Mouse (Mus musculus): Measurements from ENCODE around the gene Usp12. TPM values are rescaled to one million over a fixed set of nuclear protein-coding genes. Genes with fewer than 3 reads are reported as not detected.

Usp12 gene
- polyA plus RNA-seq, 1 experiment from 2014 or later: 15.2 TPM

GRCm38 (mm10) chr5:146703710-146704121 lies 91.1 kb downstream of the Usp12 start:
- Histone ChIP-seq H3K4me3 (no peak overlapping the region), H3K27ac (no peak overlapping the region), H3K4me2 (no peak overlapping the region), H3K27me3 (0 out of 2 replicates have a peak, but pooled peaks cover 2% of the 10 kb centered on the region), H3K9me3 (no peaks in the 10 kb centered on the region), H3K4me1 (replicated peaks) (peaks cover 5% of the 10 kb centered on the region), H3K36me3 (no peaks in the 10 kb centered on the region), H3K9ac (no peak overlapping the region)
- WGBS: 85% methylated on average over 8 of the region's 8 CpGs
- ATAC-seq (ENCODE audit: low FRiP score): no peak

DNA sequence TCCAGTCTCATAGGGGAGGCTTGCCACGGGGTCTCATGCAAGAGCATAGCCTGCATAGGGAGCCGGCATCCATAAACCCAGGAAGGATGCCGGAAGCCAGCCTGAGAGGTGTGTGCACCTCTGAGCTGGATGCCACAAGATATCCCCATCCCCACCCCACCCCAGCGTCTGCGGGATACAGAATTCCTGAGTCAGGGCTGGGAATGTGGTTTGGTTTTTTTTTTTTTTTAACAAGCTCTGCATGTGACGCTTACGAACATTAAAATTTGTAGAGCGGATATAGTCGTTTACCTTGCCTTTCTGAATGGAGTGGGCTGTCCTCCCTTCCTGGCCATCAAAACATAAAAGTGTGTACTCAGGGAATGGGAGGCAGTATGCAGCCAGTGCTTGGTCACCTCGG lies 94.7 kb downstream of the Usp12 start:
- no peak overlapping the region for H3K27ac ChIP-seq

DNA sequence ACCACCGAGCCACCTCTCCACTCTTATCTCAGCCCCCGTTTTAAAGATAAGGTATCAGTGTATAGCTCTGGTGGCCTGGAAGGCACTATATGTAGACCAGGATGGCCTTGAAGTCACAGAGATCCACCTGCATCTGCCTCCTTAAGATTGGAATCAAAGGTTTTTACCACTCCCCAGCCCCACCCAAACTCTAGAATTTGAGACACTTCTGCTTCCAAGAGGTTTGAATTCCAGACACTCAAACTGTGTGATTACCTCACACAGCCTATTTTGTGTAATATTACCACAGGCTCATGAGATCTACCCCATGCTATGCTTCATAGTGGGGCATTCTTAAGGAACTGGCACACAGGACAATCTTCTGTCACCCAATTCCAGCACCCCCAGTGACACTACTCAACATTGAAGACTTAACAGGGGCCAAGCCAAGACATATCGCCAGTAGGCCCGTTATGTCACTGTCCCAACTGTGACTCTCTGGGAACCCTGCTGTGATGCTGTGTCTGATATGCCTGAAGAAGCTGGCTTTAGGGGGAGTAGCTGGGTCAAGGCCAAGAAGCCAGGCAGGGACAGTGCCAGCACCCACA lies 95.3 kb downstream of the Usp12 start:
- no peak for ATAC-seq (ENCODE audit: low FRiP score)
- Histone ChIP-seq H3K36me3 (no peaks in the 10 kb centered on the region), H3K27ac (no peak overlapping the region), H3K9ac (no peak overlapping the region), H3K4me1 (replicated peaks) (no peaks in the 10 kb centered on the region), H3K27me3 (0 out of 2 replicates have a peak, but pooled peaks cover 2% of the 10 kb centered on the region), H3K4me3 (no peak overlapping the region), H3K9me3 (no peaks in the 10 kb centered on the region), H3K4me2 (no peak overlapping the region)
- 88% methylated on average over 4 of the region's 4 CpGs for WGBS

More for the DNA sequence above, 94.7 kb downstream of the Usp12 start:
- H3K9me3 ChIP-seq: no peaks in the 10 kb centered on the region
- H3K4me3 ChIP-seq: no peak overlapping the region
- no peak overlapping the region for H3K9ac ChIP-seq
- ATAC-seq (ENCODE audit: low FRiP score): no peak
- 0 out of 2 replicates have a peak, but pooled peaks cover 2% of the 10 kb centered on the region for H3K27me3 ChIP-seq
- no peaks in the 10 kb centered on the region for H3K4me1 ChIP-seq (replicated peaks)
- no peaks in the 10 kb centered on the region for H3K36me3 ChIP-seq
- H3K4me2 ChIP-seq: no peak overlapping the region
- WGBS: 85% methylated on average over 10 of the region's 10 CpGs

GRCm38 (mm10) chr5:146695543-146695942 lies 99.3 kb downstream of the Usp12 start:
- Histone ChIP-seq H3K27me3 (0 out of 2 replicates have a peak, but pooled peaks cover 2% of the 10 kb centered on the region), H3K9ac (no peak overlapping the region), H3K4me3 (no peak overlapping the region), H3K4me1 (replicated peaks) (peaks cover 9% of the 10 kb centered on the region), H3K36me3 (no peaks in the 10 kb centered on the region), H3K27ac (no peak overlapping the region), H3K4me2 (no peak overlapping the region), H3K9me3 (no peaks in the 10 kb centered on the region)
- 73% methylated on average over 5 of the region's 5 CpGs for WGBS
- ATAC-seq (ENCODE audit: low FRiP score): no peak

GRCm38 (mm10) chr5:146692976-146693361 lies 101.8 kb downstream of the Usp12 start:
- Histone ChIP-seq H3K27me3 (no peaks in the 10 kb centered on the region), H3K27ac (no peak overlapping the region), H3K36me3 (no peaks in the 10 kb centered on the region), H3K4me2 (no peak overlapping the region), H3K4me3 (no peak overlapping the region), H3K4me1 (replicated peaks) (peaks cover 9% of the 10 kb centered on the region), H3K9ac (no peak overlapping the region), H3K9me3 (no peaks in the 10 kb centered on the region)
- WGBS: 84% methylated on average over 5 of the region's 5 CpGs
- ATAC-seq (ENCODE audit: low FRiP score): no peak

- Histone ChIP-seq H3K27me3 (no peaks in the 10 kb centered on the region), H3K4me1 (replicated peaks) (peaks cover 9% of the 10 kb centered on the region), H3K9ac (no peak overlapping the region), H3K9me3 (no peaks in the 10 kb centered on the region), H3K4me2 (no peak overlapping the region), H3K27ac (0 out of 2 replicates have a peak overlapping the region, but pooled peaks have one; percentile 4), H3K36me3 (no peaks in the 10 kb centered on the region), H3K4me3 (no peak overlapping the region)
- 40% methylated on average over 7 of the region's 7 CpGs for WGBS
- no peak for ATAC-seq (ENCODE audit: low FRiP score)
These were observed 102.3 kb downstream of the Usp12 start for GRCm38 (mm10) chr5:146692361-146692975.

GRCm38 (mm10) chr5:146691745-146692144 lies 103.1 kb downstream of the Usp12 start:
- H3K27me3 ChIP-seq: no peaks in the 10 kb centered on the region
- H3K4me1 ChIP-seq (replicated peaks): peaks cover 9% of the 10 kb centered on the region
- no peaks in the 10 kb centered on the region for H3K9me3 ChIP-seq
- no peak overlapping the region for H3K4me3 ChIP-seq
- ATAC-seq (ENCODE audit: low FRiP score): no peak
- no peak overlapping the region for H3K9ac ChIP-seq
- H3K36me3 ChIP-seq: no peaks in the 10 kb centered on the region
- WGBS: 77% methylated on average over 8 of the region's 8 CpGs
- H3K27ac ChIP-seq: no peak overlapping the region
- H3K4me2 ChIP-seq: no peak overlapping the region

DNA sequence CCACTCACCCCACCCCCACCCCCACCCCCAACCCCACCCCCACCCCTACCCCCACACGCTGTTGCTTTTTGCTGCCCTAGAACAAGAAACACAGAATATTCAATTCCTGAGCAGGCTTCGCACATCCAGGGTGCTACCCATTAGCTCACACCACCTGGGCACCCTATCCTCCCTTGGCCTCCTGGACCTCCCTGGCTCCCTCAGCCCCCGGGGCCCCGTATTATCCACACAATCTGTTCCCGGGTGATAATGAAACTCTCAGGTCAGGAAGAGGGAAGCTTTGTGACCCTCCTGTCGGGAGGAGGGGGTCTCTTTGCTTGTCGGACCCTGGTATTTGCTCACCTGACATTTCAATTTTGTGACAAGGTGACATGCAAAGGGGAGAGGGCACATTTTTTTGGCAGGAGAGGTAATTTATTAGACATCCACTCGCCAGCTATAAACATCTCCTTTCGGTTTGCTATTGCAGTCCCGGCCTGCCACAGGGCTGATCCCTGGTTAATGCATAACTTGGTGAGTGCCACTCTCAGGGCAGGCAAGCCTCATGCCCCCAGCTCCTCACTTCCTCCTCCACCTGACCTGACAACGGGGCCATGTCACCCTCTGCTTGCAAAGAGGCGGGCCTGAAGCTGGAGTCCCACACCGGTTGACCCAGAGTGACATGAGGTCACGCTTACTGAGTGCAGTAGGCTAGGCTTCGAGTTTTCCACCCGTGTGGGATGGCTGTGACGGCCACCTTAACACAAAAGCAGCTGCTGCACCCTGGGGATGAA lies 107.1 kb downstream of the Usp12 start:
- no peak overlapping the region for H3K27ac ChIP-seq
- no peak overlapping the region for H3K4me3 ChIP-seq
- ATAC-seq (ENCODE audit: low FRiP score): no peak
- H3K4me2 ChIP-seq: no peak overlapping the region
- no peak overlapping the region for H3K9ac ChIP-seq
- H3K36me3 ChIP-seq: no peaks in the 10 kb centered on the region
- 36% methylated on average over 16 of the region's 17 CpGs for WGBS
- H3K4me1 ChIP-seq (replicated peaks): peaks cover 23% of the 10 kb centered on the region
- H3K9me3 ChIP-seq: no peaks in the 10 kb centered on the region
- peaks cover 3% of the 10 kb centered on the region; the same call in 1 of the 2 replicates for H3K27me3 ChIP-seq

DNA sequence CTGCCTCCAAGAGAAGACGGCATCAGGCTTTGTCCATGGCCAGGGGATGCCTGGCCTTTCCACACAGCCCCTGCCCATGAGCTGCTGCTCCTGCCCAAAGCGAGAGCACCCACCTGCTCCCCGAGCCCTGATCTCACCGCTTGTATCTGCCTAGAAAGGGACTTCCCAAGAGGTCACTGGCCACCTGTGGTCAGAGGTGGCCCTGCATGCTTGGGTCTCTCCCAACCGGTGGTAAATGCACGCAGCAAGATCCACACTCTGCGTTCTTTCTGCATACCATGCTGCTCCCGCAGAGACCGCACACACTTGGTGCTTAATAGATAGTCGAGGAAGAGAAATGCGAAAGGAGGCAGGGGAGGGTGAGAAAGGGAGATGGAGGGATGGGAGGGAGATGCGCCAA lies 107.9 kb downstream of the Usp12 start:
- no peak overlapping the region for H3K4me3 ChIP-seq
- no peak overlapping the region for H3K27ac ChIP-seq
- peaks cover 16% of the 10 kb centered on the region for H3K4me1 ChIP-seq (replicated peaks)
- H3K9ac ChIP-seq: no peak overlapping the region
- H3K36me3 ChIP-seq: no peaks in the 10 kb centered on the region
- no peak overlapping the region for H3K4me2 ChIP-seq
- WGBS: 82% methylated on average over 12 of the region's 12 CpGs
- no peaks in the 10 kb centered on the region for H3K9me3 ChIP-seq
- no peak for ATAC-seq (ENCODE audit: low FRiP score)
- H3K27me3 ChIP-seq: peaks cover 3% of the 10 kb centered on the region

Other genes with a start within 250 kb of the Usp12 start
- gene Gm3415, start 238.9 kb downstream of the Usp12 start, polyA plus RNA-seq (2015; fragmentation: Nextera tagmentation; extraction: Ambion mirVana): not detected in 2 replicates
- gene Gpr12, start 209.8 kb downstream of the Usp12 start, polyA plus RNA-seq (2015; fragmentation: Nextera tagmentation; extraction: Ambion mirVana): 8.8 and 9.6 TPM in 2 replicates
- 378 and 384 TPM in 2 replicates for gene Rpl21, start 37.9 kb upstream of the Usp12 start, polyA plus RNA-seq (2015; fragmentation: Nextera tagmentation; extraction: Ambion mirVana)
- 9.0 and 11.9 TPM in 2 replicates for gene Rasl11a, start 50.1 kb upstream of the Usp12 start, polyA plus RNA-seq (2015; fragmentation: Nextera tagmentation; extraction: Ambion mirVana)
- gene Gtf3a, start 153.7 kb upstream of the Usp12 start, polyA plus RNA-seq (2015; fragmentation: Nextera tagmentation; extraction: Ambion mirVana): 99.5 and 102 TPM in 2 replicates
- gene Mtif3, start 168.8 kb upstream of the Usp12 start, polyA plus RNA-seq (2015; fragmentation: Nextera tagmentation; extraction: Ambion mirVana): 24.7 and 26.5 TPM in 2 replicates